Mouse (Mus musculus): ENCODE measurements around the gene Map4k4. TPM values are rescaled to one million over a fixed set of nuclear protein-coding genes. Genes with fewer than 3 reads are reported as not detected.
A peak's percentile ranks its signal among the peaks of the same experiment; 100 is the strongest.

Map4k4 gene
- polyA plus RNA-seq (2015; fragmentation: Nextera tagmentation; extraction: Ambion mirVana), result 38.5 and 49.5 TPM in 2 replicates

DNA sequence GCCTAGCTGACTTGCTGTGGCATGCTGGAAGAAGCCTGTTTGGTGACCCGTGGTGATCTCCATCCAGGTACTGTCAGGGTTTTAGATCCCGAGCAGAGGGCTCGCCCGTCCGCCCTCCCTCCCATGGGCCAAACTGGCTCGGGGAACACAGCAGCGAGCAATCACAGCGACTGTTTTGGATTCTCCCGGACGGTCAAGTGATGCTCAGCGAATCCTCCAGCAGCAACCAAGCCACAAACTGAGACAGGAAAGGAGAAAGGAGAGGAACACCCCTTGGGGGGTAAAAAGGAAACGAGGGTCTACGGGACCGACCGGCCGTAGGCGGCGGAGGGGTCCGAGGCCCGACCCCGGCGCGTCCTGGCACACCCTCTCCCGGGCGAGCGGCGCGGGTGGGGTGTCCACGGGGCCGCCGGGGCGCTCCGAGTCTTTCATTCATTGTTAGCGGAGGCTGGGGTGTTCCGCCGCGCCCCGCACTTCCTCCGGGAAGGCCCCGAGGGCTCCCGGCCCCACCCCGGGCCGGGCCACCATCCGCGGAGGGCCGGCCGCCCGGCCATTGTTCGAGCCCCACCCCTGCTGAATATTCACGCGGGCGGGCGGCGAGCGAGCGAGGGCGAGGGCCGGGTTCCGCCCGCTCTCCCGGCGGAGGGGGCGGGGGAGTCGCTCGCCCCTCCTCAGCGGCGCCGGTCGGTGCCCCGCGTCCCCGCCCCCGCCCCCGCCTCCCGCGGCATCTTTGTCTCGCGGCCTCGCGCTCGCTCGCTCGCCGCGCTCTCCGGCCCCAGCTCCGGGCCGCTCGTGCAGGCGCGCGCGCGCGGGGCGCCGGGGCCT is at the start of gene Map4k4:
Gene Map4k4 (plus strand): TSS at position 733 of the 825 bp plus-strand sequence.
- Histone ChIP-seq H3K9ac (replicated peaks; ENCODE audit: low read depth, low read length) (peak within 1 kb of the TSS; percentile 100), H3K27me3 (replicated peaks; ENCODE audit: control insufficient read depth, insufficient read depth, low read length) (no peaks in the 10 kb centered on the region), H3K4me1 (replicated peaks; ENCODE audit: control insufficient read depth, insufficient read depth, low read length) (peaks cover 34% of the 10 kb centered on the region), H3K36me3 (ENCODE audit: control insufficient read depth, insufficient read depth) (no peaks in the 10 kb centered on the region), H3K27ac (ENCODE audit: low read length) (peak within 1 kb of the TSS; percentile 100), H3K4me3 (replicated peaks; ENCODE audit: low read length) (peak within 1 kb of the TSS; percentile 97), H3K4me2 (ENCODE audit: low read length) (peak within 1 kb of the TSS; percentile 92), H3K9me3 (ENCODE audit: control insufficient read depth, low read length) (no peaks in the 10 kb centered on the region)
- WGBS, result under 1% methylated on average over 63 of the region's 97 CpGs
- peak; percentile 85 for ATAC-seq

DNA sequence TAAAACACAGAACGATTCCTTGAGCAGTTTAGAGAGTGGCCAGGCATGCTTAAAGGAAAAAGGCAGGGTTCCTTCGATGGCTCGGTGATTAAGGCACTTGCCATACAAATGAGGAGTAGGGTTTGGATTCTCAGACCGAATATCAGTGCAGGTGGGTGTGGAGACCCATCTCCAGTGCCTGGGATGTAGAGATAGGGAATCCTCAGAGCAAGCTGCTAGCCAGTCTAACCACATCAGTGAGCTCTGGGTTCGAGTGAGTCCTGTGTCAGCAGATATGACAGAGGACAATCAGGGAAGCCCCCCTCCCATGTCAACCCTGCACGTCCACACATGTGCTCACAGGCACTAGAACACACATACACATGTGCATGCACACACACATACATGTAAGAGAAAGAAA is 44.8 kb upstream of the Map4k4 start:
- no peak for ATAC-seq
- Histone ChIP-seq H3K36me3 (ENCODE audit: control insufficient read depth, insufficient read depth) (no peaks in the 10 kb centered on the region), H3K27ac (ENCODE audit: low read length) (no peak overlapping the region), H3K9me3 (ENCODE audit: control insufficient read depth, low read length) (no peaks in the 10 kb centered on the region), H3K4me2 (ENCODE audit: low read length) (no peak overlapping the region), H3K27me3 (replicated peaks; ENCODE audit: control insufficient read depth, insufficient read depth, low read length) (no peaks in the 10 kb centered on the region), H3K4me1 (replicated peaks; ENCODE audit: control insufficient read depth, insufficient read depth, low read length) (no peaks in the 10 kb centered on the region), H3K4me3 (replicated peaks; ENCODE audit: low read length) (no peak overlapping the region), H3K9ac (replicated peaks; ENCODE audit: low read depth, low read length) (no peak overlapping the region)
- 79% methylated on average over 6 of the region's 6 CpGs for WGBS

DNA sequence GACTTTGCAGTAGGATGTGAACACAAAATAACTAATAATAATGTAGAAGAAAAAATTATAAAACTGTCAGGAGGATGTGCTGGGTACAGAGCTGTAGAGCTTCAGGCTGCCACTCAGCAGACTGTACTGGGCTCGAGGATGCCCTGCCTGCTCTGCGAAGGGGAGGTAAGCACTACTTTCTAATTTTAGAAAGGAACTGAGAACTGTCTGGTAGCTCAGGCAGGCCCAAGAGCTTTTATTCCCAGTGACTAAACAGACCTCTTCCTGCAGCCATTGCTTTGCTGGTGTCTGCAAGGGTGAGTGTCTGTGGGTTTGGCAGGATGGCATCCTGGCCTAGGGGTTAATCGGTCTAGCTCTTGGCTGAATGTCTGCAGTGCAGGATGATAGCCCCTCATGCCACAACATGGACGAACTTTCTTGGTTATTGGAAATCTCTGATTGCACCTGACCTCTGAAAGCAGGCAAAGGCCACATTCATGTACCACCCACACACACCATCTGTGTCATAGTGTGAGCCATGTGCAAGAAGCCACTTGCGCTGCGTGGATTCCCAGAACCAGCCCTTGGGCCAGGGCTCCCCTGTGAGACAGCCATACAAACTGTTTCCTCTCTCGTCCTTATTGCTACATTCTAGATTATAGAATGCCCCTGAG is 43.8 kb upstream of the Map4k4 start:
- no peaks in the 10 kb centered on the region for H3K36me3 ChIP-seq (ENCODE audit: control insufficient read depth, insufficient read depth)
- no peak for ATAC-seq
- H3K9me3 ChIP-seq (ENCODE audit: control insufficient read depth, low read length), result no peaks in the 10 kb centered on the region
- H3K27me3 ChIP-seq (replicated peaks; ENCODE audit: control insufficient read depth, insufficient read depth, low read length), result no peaks in the 10 kb centered on the region
- no peak overlapping the region for H3K4me3 ChIP-seq (replicated peaks; ENCODE audit: low read length)
- 77% methylated on average over 7 of the region's 7 CpGs for WGBS
- no peak overlapping the region for H3K9ac ChIP-seq (replicated peaks; ENCODE audit: low read depth, low read length)
- H3K4me2 ChIP-seq (ENCODE audit: low read length), result no peak overlapping the region
- no peak overlapping the region for H3K27ac ChIP-seq (ENCODE audit: low read length)
- no peaks in the 10 kb centered on the region for H3K4me1 ChIP-seq (replicated peaks; ENCODE audit: control insufficient read depth, insufficient read depth, low read length)

DNA sequence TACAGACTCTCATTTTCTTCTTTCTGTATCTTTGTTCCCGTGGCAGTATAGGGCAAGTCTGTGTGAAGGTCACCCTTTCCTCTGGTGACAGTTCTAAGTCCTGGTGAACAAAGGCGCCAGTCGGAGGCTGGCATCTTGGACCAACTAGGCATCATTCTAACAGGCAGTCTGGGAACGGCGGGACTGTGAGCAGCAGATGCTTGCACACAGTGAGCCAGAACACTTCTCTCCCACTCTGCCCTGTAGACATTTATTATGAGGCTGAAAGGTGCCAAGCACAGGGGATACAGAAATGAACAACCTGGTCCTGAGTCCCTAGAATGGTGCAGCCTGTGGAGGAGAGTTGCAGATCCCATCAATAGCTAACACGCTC is 43.3 kb upstream of the Map4k4 start:
- H3K36me3 ChIP-seq (ENCODE audit: control insufficient read depth, insufficient read depth), result no peaks in the 10 kb centered on the region
- 61% methylated on average over 6 of the region's 6 CpGs for WGBS
- no peak overlapping the region for H3K4me3 ChIP-seq (replicated peaks; ENCODE audit: low read length)
- H3K27me3 ChIP-seq (replicated peaks; ENCODE audit: control insufficient read depth, insufficient read depth, low read length), result no peaks in the 10 kb centered on the region
- H3K9ac ChIP-seq (replicated peaks; ENCODE audit: low read depth, low read length), result no peak overlapping the region
- no peak overlapping the region for H3K27ac ChIP-seq (ENCODE audit: low read length)
- peak; percentile 54 for ATAC-seq
- no peaks in the 10 kb centered on the region for H3K9me3 ChIP-seq (ENCODE audit: control insufficient read depth, low read length)
- no peaks in the 10 kb centered on the region for H3K4me1 ChIP-seq (replicated peaks; ENCODE audit: control insufficient read depth, insufficient read depth, low read length)
- no peak overlapping the region for H3K4me2 ChIP-seq (ENCODE audit: low read length)

DNA sequence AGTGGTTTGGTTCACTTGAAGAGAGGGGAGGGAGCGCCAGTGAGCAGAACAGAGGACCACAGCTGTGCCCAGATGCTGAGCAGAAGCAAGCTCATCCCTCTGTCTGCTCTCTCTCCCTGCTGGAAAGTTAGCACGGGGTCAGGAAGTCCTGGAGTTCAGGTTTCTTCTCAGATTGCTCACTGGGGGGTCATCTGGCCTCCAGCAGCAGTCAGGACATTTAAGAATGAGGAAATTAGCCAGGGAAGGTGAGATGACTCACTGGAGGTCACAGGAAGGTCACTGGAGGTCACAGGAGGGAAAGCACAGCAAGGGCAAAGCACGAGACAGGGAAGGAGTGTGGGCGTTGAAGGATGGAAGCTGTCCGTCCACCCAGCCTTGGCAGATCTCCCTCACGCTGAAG is 41.5 kb upstream of the Map4k4 start:
- ATAC-seq, result no peak
- Histone ChIP-seq H3K27ac (ENCODE audit: low read length) (no peak overlapping the region), H3K4me1 (replicated peaks; ENCODE audit: control insufficient read depth, insufficient read depth, low read length) (no peaks in the 10 kb centered on the region), H3K4me3 (replicated peaks; ENCODE audit: low read length) (no peak overlapping the region), H3K4me2 (ENCODE audit: low read length) (no peak overlapping the region), H3K9ac (replicated peaks; ENCODE audit: low read depth, low read length) (no peak overlapping the region), H3K36me3 (ENCODE audit: control insufficient read depth, insufficient read depth) (no peaks in the 10 kb centered on the region), H3K27me3 (replicated peaks; ENCODE audit: control insufficient read depth, insufficient read depth, low read length) (no peaks in the 10 kb centered on the region), H3K9me3 (ENCODE audit: control insufficient read depth, low read length) (no peaks in the 10 kb centered on the region)
- 50% methylated on average over 6 of the region's 6 CpGs for WGBS

DNA sequence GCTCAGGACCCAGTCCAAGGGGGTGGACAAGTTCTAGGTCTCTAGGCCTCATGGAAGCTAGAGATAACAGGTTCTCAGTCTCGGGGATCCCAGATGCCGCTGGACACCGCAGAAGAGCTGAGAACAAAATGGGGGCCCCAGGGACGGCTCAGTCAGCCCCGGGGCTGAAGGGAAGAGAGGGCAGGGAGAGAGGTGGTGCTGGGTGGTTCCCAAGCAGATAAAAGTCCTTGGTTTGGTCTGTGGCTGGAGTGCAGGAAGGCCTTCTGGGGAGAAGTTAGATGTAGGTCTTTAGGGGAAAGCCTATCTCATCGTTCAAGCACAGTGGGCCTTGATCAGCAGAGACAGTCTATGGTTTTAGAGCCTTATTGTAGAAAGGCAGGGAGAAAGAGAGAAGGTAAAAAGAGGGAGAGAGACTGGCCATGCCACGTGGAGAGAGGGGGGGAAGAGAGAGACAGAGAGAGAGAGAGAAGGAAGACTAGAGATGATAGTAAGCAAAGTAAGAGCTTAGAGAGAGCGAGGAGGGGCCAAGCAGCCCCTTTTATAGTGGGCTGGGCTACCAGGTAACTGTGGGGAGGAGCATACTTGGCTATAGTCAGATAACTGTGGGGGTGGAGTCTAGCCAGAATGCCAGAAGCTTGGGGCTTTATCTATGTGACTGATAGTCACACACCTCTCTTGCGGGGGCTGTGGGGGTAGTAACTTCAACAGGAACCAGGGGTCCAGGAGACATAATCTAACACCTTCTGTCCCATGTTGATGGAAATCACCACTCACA is 34.2 kb upstream of the Map4k4 start:
- Histone ChIP-seq H3K27me3 (replicated peaks; ENCODE audit: control insufficient read depth, insufficient read depth, low read length) (no peaks in the 10 kb centered on the region), H3K9ac (replicated peaks; ENCODE audit: low read depth, low read length) (no peak overlapping the region), H3K4me2 (ENCODE audit: low read length) (no peak overlapping the region), H3K36me3 (ENCODE audit: control insufficient read depth, insufficient read depth) (no peaks in the 10 kb centered on the region), H3K4me3 (replicated peaks; ENCODE audit: low read length) (no peak overlapping the region), H3K4me1 (replicated peaks; ENCODE audit: control insufficient read depth, insufficient read depth, low read length) (peaks cover 5% of the 10 kb centered on the region), H3K27ac (ENCODE audit: low read length) (no peak overlapping the region), H3K9me3 (ENCODE audit: control insufficient read depth, low read length) (no peaks in the 10 kb centered on the region)
- no peak for ATAC-seq
- WGBS, result 94% methylated on average over 9 of the region's 9 CpGs

DNA sequence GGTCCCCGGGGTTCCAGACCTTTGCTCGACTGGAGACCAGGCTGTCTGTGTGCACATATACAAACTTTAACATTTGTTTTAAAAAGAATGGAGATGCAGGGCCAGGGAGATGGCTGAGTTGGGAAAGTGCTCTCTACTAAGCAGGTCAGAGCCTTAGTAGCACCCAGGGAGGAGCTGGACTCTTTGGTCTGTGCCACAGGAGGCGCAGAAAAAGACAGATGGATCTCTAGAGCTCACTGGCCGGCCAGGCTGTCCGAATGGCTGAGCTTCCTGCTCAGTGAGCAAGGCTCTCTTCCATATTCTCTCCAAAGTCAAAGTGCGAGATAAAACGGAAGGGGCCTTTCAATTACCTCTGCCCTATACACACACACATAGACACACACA is 33.6 kb upstream of the Map4k4 start:
- no peak for ATAC-seq
- Histone ChIP-seq H3K9me3 (ENCODE audit: control insufficient read depth, low read length) (no peaks in the 10 kb centered on the region), H3K27me3 (replicated peaks; ENCODE audit: control insufficient read depth, insufficient read depth, low read length) (no peaks in the 10 kb centered on the region), H3K36me3 (ENCODE audit: control insufficient read depth, insufficient read depth) (no peaks in the 10 kb centered on the region), H3K27ac (ENCODE audit: low read length) (no peak overlapping the region), H3K4me1 (replicated peaks; ENCODE audit: control insufficient read depth, insufficient read depth, low read length) (peaks cover 5% of the 10 kb centered on the region), H3K9ac (replicated peaks; ENCODE audit: low read depth, low read length) (no peak overlapping the region), H3K4me2 (ENCODE audit: low read length) (no peak overlapping the region), H3K4me3 (replicated peaks; ENCODE audit: low read length) (no peak overlapping the region)
- 89% methylated on average over 7 of the region's 7 CpGs for WGBS

DNA sequence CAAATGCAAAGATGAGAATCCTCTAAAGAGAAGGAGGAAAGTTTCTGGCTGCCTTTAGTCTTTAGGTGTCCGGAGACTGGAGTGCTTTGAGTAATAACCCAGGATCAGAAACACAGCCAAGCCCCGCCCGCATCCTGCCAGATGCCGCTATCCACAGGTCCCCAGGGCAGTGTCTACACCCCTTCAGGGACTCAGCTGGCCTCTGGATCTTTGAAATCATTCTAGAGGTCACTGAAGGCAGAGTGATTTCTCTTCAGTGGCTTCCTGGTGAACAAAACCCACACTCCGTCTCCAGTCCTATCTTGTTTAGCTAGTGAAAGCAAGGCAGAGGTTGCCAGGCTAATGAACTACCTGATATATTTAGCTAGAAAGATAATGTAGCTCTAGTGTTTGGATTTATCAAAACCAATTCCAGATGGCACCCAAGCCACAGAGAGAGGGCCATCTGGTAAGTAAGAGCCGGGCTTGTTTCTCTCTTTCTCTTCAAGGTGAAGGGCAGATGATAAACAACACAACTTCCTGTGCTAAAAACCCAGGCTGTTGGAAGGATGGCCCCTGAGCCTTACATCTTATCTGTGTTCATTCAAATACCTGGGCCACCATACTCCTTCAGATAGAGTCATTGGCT is 32.6 kb upstream of the Map4k4 start:
- Histone ChIP-seq H3K27me3 (replicated peaks; ENCODE audit: control insufficient read depth, insufficient read depth, low read length) (no peaks in the 10 kb centered on the region), H3K36me3 (ENCODE audit: control insufficient read depth, insufficient read depth) (no peaks in the 10 kb centered on the region), H3K4me2 (ENCODE audit: low read length) (no peak overlapping the region), H3K9ac (replicated peaks; ENCODE audit: low read depth, low read length) (no peak overlapping the region), H3K4me1 (replicated peaks; ENCODE audit: control insufficient read depth, insufficient read depth, low read length) (peaks cover 5% of the 10 kb centered on the region), H3K4me3 (replicated peaks; ENCODE audit: low read length) (no peak overlapping the region), H3K9me3 (ENCODE audit: control insufficient read depth, low read length) (no peaks in the 10 kb centered on the region), H3K27ac (ENCODE audit: low read length) (no peak overlapping the region)
- WGBS, result 50% methylated on average over 6 of the region's 6 CpGs
- no peak for ATAC-seq
